Mouse (Mus musculus) layer of hippocampus, adult 8-10 months (tissue): ENCODE results near the gene Nudt3. TPM values are rescaled to one million over a fixed set of nuclear protein-coding genes. Genes with fewer than 3 reads are reported as not detected.

ENCODE experiments used
- DNase-seq, 2 experiments: peaks; one replicate each; pipeline ENCODE4 v3.0.0; 2022; ENCODE audit warnings: low spot score in 2 of 2
- total RNA-seq, 4 experiments: library from RNA; stranded (reverse); gene quantifications; 2 replicates each; pipeline ENCODE4 v1.2.4; 2022

Gene Nudt3
- total RNA-seq, 4 experiments from 2014 or later = 470 to 533 (median 501) TPM

- no peak for DNase-seq
Observed at GRCm38 (mm10) chr17:27603036-27603435, 20.3 kb downstream of the Nudt3 start.

- no peak for DNase-seq
Observed at GRCm38 (mm10) chr17:27600869-27601268, 22.4 kb downstream of the Nudt3 start.

DNA sequence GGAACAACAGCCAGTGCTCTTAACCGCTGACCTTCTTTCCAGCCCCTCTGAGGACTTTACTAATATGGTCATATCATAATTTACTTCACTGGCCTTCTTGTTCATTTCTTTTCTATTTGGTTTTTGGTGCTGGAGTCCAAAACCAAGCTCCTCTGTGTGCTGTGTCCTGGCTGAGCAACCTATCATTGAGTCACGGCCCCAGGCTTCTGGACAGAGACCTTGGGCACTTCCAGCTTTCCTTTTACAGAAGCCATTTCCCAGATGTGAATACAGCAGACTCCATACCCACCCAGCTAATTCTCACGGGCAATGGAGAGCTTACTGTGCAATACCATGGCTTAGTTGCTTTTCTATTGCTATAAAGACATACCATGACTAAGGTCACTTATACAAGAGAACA, 23.0 kb downstream of the Nudt3 start:
- no peak for DNase-seq

GRCm38 (mm10) chr17:27596376-27597190, 26.7 kb downstream of the Nudt3 start:
- DNase-seq = no peak

- DNase-seq = no peak
Observed at GRCm38 (mm10) chr17:27595659-27596375, 27.5 kb downstream of the Nudt3 start.

DNA sequence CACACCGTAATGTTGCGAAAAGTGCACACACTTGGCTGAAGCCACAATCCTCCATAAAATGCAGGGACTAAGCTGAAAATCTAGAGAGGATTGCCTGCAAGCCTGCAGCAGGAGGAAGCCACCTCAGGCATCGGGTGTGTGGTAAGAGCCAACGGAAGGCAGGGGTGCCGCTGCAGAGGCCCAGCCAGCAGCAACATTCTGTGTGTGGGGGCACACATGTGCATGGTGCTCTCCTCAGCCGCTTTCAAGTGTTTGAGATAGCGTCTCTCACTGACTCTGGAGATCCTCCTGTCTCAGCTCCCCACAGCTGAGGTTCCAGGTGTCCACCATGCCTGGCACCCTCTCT, 30.8 kb downstream of the Nudt3 start:
- DNase-seq = no peak

GRCm38 (mm10) chr17:27591826-27592564, 31.3 kb downstream of the Nudt3 start:
- no peak for DNase-seq

- DNase-seq = no peak
Observed at GRCm38 (mm10) chr17:27588231-27588630, 35.1 kb downstream of the Nudt3 start.

GRCm38 (mm10) chr17:27587252-27587651, 36.0 kb downstream of the Nudt3 start:
- DNase-seq = no peak

GRCm38 (mm10) chr17:27586661-27587060, 36.6 kb downstream of the Nudt3 start:
- DNase-seq = no peak

DNA sequence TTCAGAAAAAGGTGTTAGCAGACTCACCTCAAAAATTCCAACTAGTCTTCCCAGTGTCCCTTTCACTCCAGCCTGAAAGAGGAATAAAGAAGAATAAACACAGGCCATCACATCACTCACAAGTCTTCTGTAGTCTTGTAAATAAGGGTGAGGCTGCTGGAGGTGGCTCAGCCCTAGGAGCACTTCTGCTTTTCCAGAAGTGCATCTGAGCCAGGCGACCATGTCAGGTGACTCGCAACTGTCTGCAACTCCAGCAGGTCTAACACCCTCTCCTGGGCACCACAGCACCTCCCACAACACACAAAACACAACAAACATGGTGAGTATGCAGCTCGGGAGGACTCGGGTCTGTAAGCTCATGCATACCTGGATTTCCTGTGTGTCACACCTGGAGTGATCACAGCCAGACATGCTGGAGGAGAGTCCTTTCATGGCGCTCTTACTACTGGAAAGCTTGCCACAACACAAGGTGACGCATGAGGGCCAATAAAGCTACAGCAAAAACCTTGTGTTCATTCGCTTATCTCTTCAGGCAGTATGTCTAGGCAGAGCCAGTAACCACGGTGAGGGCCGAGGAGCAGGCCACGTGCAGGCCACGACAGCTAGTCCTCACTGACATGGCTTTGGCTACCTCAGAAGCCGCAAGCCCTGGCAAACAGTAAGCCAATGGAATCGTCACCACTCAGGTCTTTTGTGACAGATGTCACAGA, 40.0 kb downstream of the Nudt3 start:
- DNase-seq = no peak

DNA sequence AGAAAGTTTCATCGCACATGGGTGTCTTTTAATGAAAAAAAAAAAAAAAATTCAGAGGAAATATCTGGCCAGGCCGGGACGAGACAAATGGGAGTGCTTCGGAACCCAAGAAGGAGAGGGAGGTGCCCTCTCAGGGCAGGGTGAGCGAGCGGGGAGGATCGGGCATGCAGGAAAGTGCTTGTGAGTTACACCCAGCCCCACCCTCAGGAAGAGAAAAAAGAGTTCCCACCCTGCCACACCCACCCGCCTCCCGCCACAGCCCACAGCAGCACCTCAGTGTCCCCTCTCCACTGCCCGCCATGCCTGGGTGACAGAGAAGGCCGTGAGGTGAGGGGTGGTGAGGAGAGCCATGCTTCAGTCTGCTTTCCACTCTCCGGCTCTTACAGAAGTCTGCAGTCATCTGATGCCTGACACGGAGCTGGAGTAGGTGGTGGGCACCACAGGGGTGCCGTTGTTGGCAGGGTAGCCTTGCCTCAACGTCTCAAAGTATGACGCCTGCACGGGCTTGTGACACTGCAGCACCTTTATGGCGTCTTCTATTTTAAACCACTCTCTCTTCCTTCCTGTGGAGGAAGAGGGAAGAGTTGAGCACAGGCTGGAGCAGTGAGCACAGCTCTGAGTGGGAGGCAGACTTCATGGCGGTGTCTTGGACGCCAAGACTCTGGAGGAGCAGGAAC, 42.8 kb downstream of the Nudt3 start:
- DNase-seq = no peak

- no peak for DNase-seq
Observed at GRCm38 (mm10) chr17:27579816-27580215, 43.5 kb downstream of the Nudt3 start.

DNA sequence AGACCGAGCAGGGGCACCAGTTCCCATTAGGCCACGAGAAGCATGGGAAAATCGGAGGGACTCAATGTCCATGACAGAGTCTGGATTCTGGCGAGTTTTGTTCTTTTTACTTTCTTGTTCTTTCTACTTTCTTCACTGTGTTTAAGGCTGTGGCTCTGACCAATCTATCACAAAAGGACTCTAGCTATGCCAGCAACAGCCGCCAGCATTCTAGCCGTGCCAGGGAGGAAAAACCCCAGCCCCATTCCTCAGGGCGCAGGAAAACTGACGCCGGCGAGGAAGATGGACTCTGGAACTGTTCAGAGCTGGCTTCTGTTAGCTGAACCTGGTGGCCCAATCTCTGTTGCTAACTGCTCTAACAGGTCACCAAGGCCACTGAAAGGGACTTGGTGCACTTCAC, 44.8 kb downstream of the Nudt3 start:
- peak in 1 of 2 experiments; percentile 27 for DNase-seq

DNA sequence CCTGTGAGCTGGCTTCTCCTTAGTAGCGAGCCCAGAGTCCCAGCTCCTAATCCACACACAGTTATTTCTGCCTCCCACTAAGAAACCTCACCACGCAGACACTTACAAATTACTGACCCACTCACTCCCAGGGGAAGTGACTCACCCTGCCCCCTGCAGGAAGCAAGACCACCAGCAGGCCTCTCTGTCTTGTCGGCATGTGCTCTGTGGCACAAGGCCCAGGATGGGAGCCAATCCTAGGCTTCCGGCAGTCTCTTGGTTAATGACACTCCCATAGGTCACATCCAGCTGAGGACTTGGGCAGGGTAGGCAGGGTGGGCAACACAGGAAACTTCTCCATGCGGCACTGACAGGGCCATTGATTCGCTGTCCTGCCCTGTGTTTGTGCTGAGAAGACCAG, 45.8 kb downstream of the Nudt3 start:
- no peak for DNase-seq

DNA sequence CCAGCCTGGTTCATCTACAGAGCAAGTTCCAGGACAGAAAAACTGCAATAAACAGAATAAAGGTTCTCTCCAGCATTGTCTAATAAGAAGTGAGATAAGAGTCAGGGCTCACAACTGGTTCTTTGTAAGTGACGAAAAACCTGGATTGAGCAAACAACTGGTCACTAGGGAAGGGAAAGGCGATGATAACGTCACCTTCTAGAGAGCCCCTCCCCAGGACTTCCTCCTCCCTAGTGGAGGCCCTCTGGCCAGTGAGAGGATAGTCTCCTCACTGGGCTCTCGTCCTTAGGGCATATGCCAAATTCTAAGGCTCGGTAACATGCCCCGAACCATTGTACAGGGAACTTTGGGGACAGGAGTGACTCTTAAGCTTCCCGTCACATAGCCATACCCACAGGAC, 47.2 kb downstream of the Nudt3 start:
- DNase-seq = no peak

DNA sequence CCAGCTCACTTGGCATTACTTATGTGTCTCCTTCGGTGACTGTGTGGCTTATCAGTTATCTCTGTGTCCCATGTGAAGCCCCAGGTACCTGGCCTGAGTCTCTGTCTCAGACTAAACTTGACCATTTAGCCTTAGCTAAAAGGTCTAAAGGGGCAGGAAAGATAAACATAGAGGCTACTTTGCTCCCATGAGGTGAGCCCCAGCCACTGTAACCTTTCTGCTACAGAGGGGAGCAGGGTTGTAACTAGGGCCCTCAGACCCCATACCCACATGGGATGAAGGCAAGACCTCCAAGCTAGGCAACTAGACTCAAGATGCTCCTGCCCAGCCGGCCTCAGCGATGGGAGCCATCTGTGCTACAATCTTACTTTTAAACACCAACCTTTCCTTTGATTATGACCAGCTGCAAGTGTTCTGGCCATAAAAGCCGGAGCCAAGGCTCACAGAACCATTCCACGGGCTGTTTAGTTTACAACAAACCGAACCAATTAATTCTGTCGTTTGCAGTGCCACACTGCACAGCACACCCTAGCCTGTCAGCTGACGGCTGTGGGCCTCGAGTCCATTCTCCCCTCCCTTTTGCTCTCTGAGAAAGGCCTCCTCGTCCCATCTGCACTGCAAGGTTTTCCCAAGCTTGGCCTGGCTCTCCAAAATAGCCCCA, 48.0 kb downstream of the Nudt3 start:
- peak in 1 of 2 experiments; percentile 10 for DNase-seq

DNA sequence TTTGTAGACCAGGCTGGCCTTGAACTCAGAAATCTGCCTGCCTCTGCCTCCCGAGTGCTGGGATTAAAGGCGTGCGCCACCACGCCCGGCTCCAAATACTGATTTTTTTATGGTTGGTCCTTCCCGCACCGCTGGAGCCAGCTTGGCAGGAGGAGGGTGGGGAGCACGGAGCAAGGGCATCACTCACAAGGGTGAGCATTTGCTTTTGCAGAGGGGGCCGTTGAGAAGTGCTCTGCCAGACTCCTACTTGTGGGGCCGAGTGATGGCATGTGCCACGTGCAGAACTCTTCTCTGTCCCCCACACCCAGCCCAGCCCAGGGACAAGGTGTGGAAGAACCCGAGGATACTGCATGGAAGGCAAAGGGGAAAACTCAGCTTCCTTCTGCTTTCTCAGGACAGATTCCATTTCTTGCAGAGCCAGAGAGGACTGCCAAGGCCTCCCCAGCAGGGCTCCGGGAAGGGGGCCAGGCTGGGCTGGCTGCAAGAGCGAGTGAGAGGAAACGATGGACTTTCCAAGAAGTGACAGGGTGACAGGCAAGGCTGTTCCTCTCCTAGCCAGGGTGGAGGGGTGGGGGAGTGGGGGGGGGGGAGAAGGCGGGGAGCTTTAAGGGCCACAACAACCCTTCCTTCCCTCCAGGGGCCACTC, 48.7 kb downstream of the Nudt3 start:
- DNase-seq = peak in 1 of 2 experiments; percentile 55

DNA sequence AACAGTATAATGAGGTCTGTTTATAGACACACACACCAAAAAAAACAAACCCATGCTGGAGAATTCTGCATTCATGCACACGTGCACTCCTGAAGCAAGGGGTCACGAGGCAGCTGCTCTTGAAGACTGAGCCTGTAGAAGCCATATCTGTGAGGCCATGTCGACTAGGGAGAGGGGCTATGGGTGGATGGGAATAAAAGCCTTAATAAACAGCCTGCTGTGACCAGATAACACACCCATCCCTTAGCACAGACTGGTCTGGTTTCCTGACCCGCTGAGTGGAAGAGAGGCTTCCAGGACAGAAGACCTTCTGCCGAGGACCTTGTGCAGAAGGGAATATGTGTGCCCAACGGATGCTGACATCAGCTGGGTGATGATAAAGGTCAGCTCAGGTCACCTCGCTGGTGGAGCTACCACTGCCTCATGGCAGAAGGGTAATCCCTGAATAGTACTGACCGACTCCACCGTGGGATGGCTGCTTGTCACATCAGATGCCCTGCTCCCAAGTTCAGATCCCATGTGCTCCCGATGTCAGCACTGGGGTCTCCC, 49.4 kb downstream of the Nudt3 start:
- DNase-seq = no peak

GRCm38 (mm10) chr17:27571315-27571714, 52.0 kb downstream of the Nudt3 start:
- no peak for DNase-seq
